Mouse (Mus musculus): ENCODE measurements around the gene Fbxl15. TPM values are rescaled to one million over a fixed set of nuclear protein-coding genes. Genes with fewer than 3 reads are reported as not detected.

Gene Fbxl15
- polyA plus RNA-seq, 1 experiment: 13.1 TPM

DNA sequence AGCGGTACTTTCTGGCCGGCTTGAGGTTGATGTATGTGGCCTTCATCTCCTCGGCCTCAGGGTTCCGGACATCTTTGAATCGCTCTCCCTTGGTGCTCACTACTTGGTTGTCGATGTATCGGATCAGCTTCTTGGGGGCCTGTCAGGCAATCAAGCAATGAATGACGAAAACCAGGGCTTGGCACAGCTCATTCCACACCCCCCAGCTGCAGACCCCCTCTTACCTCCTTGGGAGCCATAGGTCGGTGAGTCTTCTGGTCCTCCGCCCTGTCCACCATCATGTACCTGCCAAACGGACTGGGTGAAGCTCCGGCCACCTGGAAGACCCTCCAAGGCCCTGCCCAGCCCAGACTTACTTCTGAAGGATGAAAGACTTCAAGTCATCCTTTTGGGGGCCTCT lies 2.7 kb downstream of the Fbxl15 start:
- Histone ChIP-seq H3K27me3 (ENCODE audit: control insufficient read depth, insufficient read depth, insufficient read length) (peaks cover 7% of the 10 kb centered on the region), H3K79me2 (ENCODE audit: control insufficient read depth, insufficient read depth) (no peaks in the 10 kb centered on the region), H3K4me3 (ENCODE audit: insufficient read depth, poor library complexity, severe bottlenecking) (no peak overlapping the region), H3ac (ENCODE audit: control insufficient read depth, insufficient read length, low read depth) (no peak overlapping the region), H3K36me3 (ENCODE audit: control insufficient read depth, insufficient read depth) (no peaks in the 10 kb centered on the region), H3K79me3 (ENCODE audit: low read depth) (no peaks in the 10 kb centered on the region)
- no peak for TF ChIP-seq MYOG (IDR thresholded peaks at IDR 0.05; ENCODE audit: control insufficient read depth, extremely low read depth, insufficient read length)
- no peak for TF ChIP-seq USF1 (IDR thresholded peaks at IDR 0.05; ENCODE audit: low read depth)
- no peak for TF ChIP-seq MAX (IDR thresholded peaks at IDR 0.05)
- TF ChIP-seq MYOD1 (IDR thresholded peaks at IDR 0.05; ENCODE audit: control insufficient read depth, insufficient read length, low read depth): no peak
- no peak for TF ChIP-seq CTCF (IDR thresholded peaks at IDR 0.05; ENCODE audit: control insufficient read depth, insufficient read depth, insufficient read length)
- TF ChIP-seq CEBPB (IDR thresholded peaks at IDR 0.05; ENCODE audit: low read depth): no peak
- TF ChIP-seq FOSL1 (IDR thresholded peaks at IDR 0.05; ENCODE audit: insufficient read depth, low read length, poor library complexity, severe bottlenecking): no peak

DNA sequence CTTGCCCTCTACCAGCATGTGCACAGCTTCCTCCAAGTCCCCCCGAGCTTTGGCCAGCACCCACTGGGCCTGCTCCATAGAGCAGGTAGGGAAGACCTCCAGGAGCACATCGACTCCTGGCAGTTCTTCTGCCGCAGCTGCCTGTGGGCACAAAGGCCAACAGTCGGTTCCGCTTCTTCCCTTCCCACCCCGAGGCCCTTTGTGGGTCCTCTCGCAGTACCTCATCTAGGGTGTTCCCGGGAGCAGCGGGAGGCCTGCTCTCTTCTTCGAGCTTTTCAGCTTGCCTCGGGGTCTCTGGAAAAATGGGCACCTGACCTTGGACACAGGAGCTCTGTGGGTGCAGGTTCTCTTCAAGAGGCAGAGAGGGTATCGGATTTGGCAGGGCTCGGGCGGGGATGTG lies 3.3 kb downstream of the Fbxl15 start:
- H3K79me2 ChIP-seq (ENCODE audit: control insufficient read depth, insufficient read depth): no peaks in the 10 kb centered on the region
- H3K36me3 ChIP-seq (ENCODE audit: control insufficient read depth, insufficient read depth): no peaks in the 10 kb centered on the region
- no peak for TF ChIP-seq FOSL1 (IDR thresholded peaks at IDR 0.05; ENCODE audit: insufficient read depth, low read length, poor library complexity, severe bottlenecking)
- TF ChIP-seq CTCF (IDR thresholded peaks at IDR 0.05; ENCODE audit: control insufficient read depth, insufficient read depth, insufficient read length): no peak
- no peak for TF ChIP-seq USF1 (IDR thresholded peaks at IDR 0.05; ENCODE audit: low read depth)
- no peak for TF ChIP-seq MYOG (IDR thresholded peaks at IDR 0.05; ENCODE audit: control insufficient read depth, extremely low read depth, insufficient read length)
- TF ChIP-seq CEBPB (IDR thresholded peaks at IDR 0.05; ENCODE audit: low read depth): no peak
- peaks cover 2% of the 10 kb centered on the region for H3K27me3 ChIP-seq (ENCODE audit: control insufficient read depth, insufficient read depth, insufficient read length)
- no peak overlapping the region for H3ac ChIP-seq (ENCODE audit: control insufficient read depth, insufficient read length, low read depth)
- no peak overlapping the region for H3K4me3 ChIP-seq (ENCODE audit: insufficient read depth, poor library complexity, severe bottlenecking)
- no peaks in the 10 kb centered on the region for H3K79me3 ChIP-seq (ENCODE audit: low read depth)

DNA sequence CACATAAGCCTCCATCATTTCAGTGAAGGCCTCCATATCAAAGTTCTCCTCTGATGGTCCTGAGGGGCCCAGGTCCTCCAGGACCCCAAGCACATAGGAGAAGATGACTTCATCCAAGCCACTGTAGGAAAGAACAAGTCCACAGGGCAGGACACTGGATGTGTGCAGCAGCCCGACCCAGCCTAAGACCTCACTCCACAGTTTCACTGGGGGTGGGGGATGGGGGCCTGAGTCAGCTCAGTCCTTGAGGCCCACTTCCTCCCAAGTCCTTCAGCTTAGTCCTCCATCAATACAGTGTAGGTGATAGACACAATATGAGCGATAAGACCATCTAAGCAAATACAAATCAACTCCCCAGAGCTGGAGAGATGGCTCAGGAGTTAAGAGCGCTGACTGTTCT lies 4.0 kb downstream of the Fbxl15 start:
- no peaks in the 10 kb centered on the region for H3K27me3 ChIP-seq (ENCODE audit: control insufficient read depth, insufficient read depth, insufficient read length)
- no peak overlapping the region for H3ac ChIP-seq (ENCODE audit: control insufficient read depth, insufficient read length, low read depth)
- H3K4me3 ChIP-seq (ENCODE audit: insufficient read depth, poor library complexity, severe bottlenecking): no peak overlapping the region
- peaks cover 3% of the 10 kb centered on the region for H3K36me3 ChIP-seq (ENCODE audit: control insufficient read depth, insufficient read depth)
- H3K79me3 ChIP-seq (ENCODE audit: low read depth): no peaks in the 10 kb centered on the region
- H3K79me2 ChIP-seq (ENCODE audit: control insufficient read depth, insufficient read depth): no peaks in the 10 kb centered on the region
- no peak for TF ChIP-seq MYOD1 (IDR thresholded peaks at IDR 0.05; ENCODE audit: control insufficient read depth, insufficient read length, low read depth)
- TF ChIP-seq MYOG (IDR thresholded peaks at IDR 0.05; ENCODE audit: control insufficient read depth, extremely low read depth, insufficient read length): no peak
- no peak for TF ChIP-seq CTCF (IDR thresholded peaks at IDR 0.05; ENCODE audit: control insufficient read depth, insufficient read depth, insufficient read length)
- TF ChIP-seq USF1 (IDR thresholded peaks at IDR 0.05; ENCODE audit: low read depth): no peak
- no peak for TF ChIP-seq MAX (IDR thresholded peaks at IDR 0.05)
- TF ChIP-seq CEBPB (IDR thresholded peaks at IDR 0.05; ENCODE audit: low read depth): no peak
- TF ChIP-seq FOSL1 (IDR thresholded peaks at IDR 0.05; ENCODE audit: insufficient read depth, low read length, poor library complexity, severe bottlenecking): no peak

DNA sequence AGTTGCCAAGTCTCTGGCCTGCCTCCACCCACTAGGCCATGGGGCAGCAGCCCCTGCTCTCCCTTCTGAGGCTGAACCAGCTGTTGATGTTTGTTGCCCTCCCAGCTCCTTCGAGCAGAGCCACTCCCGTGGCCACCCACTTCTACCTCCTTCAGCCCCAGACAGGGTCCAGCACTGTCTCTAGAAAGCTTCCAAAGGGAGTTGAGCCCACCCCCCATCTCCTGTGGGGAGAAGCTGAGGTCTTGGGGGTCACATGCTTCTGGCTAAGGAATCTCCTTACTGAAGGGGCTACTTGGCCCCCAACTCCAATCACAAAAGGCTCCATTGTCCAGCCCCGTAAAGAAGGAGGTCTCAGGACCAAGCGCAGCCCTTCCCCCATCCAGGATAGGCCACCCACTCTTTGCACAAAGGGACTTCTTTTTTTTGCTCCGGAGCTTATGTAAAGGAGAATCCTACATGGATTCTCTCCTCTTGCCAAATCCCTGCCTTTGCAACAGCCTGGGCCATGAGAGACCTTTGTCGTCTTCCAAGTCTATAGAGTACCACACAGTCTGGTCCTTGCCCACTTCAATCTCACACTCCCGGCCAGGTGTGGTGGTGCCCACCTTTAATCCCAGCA lies 4.8 kb downstream of the Fbxl15 start:
- Histone ChIP-seq H3K27me3 (ENCODE audit: control insufficient read depth, insufficient read depth, insufficient read length) (no peaks in the 10 kb centered on the region), H3K79me2 (ENCODE audit: control insufficient read depth, insufficient read depth) (peaks cover 8% of the 10 kb centered on the region), H3ac (ENCODE audit: control insufficient read depth, insufficient read length, low read depth) (no peak overlapping the region), H3K36me3 (ENCODE audit: control insufficient read depth, insufficient read depth) (peaks cover 3% of the 10 kb centered on the region), H3K4me3 (ENCODE audit: insufficient read depth, poor library complexity, severe bottlenecking) (no peak overlapping the region), H3K79me3 (ENCODE audit: low read depth) (no peaks in the 10 kb centered on the region)
- TF ChIP-seq MYOG (IDR thresholded peaks at IDR 0.05; ENCODE audit: control insufficient read depth, extremely low read depth, insufficient read length) (no peak), CEBPB (IDR thresholded peaks at IDR 0.05; ENCODE audit: low read depth) (no peak), FOSL1 (IDR thresholded peaks at IDR 0.05; ENCODE audit: insufficient read depth, low read length, poor library complexity, severe bottlenecking) (no peak), USF1 (IDR thresholded peaks at IDR 0.05; ENCODE audit: low read depth) (no peak), MAX (IDR thresholded peaks at IDR 0.05) (no peak), MYOD1 (IDR thresholded peaks at IDR 0.05; ENCODE audit: control insufficient read depth, insufficient read length, low read depth) (no peak), CTCF (IDR thresholded peaks at IDR 0.05; ENCODE audit: control insufficient read depth, insufficient read depth, insufficient read length) (no peak)

DNA sequence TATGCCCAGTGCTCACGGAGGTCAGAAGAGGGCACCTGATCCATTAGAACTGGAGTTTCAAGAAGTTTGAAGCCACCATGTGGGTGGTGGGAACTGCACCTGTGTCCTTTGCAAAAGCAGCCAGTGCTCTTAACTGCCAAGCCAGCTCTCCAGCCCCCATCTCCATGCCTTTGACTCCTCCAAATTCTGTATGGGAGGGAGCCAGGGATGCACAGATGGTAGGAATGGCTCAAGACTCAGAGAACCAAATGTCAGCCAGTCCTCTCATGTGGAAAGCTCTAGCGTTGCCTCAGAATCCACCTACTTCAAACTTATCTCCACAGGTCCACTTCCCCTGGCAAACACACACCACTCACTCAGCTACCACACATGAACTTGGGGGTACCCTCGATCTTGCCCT lies 5.9 kb downstream of the Fbxl15 start:
- no peak for TF ChIP-seq MYOD1 (IDR thresholded peaks at IDR 0.05; ENCODE audit: control insufficient read depth, insufficient read length, low read depth)
- Histone ChIP-seq H3K4me3 (ENCODE audit: insufficient read depth, poor library complexity, severe bottlenecking) (no peak overlapping the region), H3K79me3 (ENCODE audit: low read depth) (no peaks in the 10 kb centered on the region), H3K79me2 (ENCODE audit: control insufficient read depth, insufficient read depth) (peaks cover 13% of the 10 kb centered on the region), H3K36me3 (ENCODE audit: control insufficient read depth, insufficient read depth) (peaks cover 3% of the 10 kb centered on the region), H3K27me3 (ENCODE audit: control insufficient read depth, insufficient read depth, insufficient read length) (no peaks in the 10 kb centered on the region), H3ac (ENCODE audit: control insufficient read depth, insufficient read length, low read depth) (no peak overlapping the region)

DNA sequence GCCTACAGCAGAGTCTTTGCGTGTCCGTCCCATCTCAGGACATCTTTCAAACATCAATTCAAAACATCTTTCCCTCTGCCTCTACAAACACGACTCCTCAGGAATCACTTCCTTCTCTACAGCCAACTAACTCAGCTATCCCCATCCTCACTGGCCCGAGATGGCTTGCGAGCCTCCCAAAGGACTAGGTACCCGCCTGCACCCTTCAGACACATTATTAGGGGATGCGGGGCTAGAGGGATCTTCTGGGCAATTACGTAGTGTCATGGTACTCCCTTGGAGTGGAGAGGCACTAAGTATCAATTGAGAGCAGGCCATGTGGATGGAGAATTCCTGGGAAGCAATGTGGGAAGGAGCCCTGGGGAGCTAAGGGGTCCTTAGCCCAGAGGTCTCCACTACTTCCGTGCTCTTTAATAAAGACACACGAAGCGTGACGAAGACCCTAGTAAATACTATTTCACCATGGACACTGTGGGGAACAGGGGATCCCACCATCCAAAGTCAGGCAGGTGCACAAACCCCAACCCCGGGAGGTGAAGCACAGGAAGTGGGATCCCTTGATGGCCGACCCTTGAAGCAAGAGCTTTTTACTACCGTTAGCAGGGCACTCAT lies 9.8 kb downstream of the Fbxl15 start:
- no peaks in the 10 kb centered on the region for H3K79me3 ChIP-seq (ENCODE audit: low read depth)
- H3K36me3 ChIP-seq (ENCODE audit: control insufficient read depth, insufficient read depth): peaks cover 3% of the 10 kb centered on the region
- no peaks in the 10 kb centered on the region for H3K27me3 ChIP-seq (ENCODE audit: control insufficient read depth, insufficient read depth, insufficient read length)
- H3ac ChIP-seq (ENCODE audit: control insufficient read depth, insufficient read length, low read depth): peak overlapping the region; percentile 68
- H3K79me2 ChIP-seq (ENCODE audit: control insufficient read depth, insufficient read depth): peaks cover 13% of the 10 kb centered on the region
- peak overlapping the region; percentile 64 for H3K4me3 ChIP-seq (ENCODE audit: insufficient read depth, poor library complexity, severe bottlenecking)
- no peak for TF ChIP-seq USF1 (IDR thresholded peaks at IDR 0.05; ENCODE audit: low read depth)
- TF ChIP-seq MYOD1 (IDR thresholded peaks at IDR 0.05; ENCODE audit: control insufficient read depth, insufficient read length, low read depth): no peak
- no peak for TF ChIP-seq CEBPB (IDR thresholded peaks at IDR 0.05; ENCODE audit: low read depth)
- no peak for TF ChIP-seq MAX (IDR thresholded peaks at IDR 0.05)
- TF ChIP-seq CTCF (IDR thresholded peaks at IDR 0.05; ENCODE audit: control insufficient read depth, insufficient read depth, insufficient read length): no peak
- TF ChIP-seq FOSL1 (IDR thresholded peaks at IDR 0.05; ENCODE audit: insufficient read depth, low read length, poor library complexity, severe bottlenecking): no peak
- TF ChIP-seq MYOG (IDR thresholded peaks at IDR 0.05; ENCODE audit: control insufficient read depth, extremely low read depth, insufficient read length): no peak
